Mouse (Mus musculus): ENCODE data around the gene T. TPM values are rescaled to one million over a fixed set of nuclear protein-coding genes. Genes with fewer than 3 reads are reported as not detected.
A peak's percentile ranks its signal among the peaks of the same experiment; 100 is the strongest.

T gene
- polyA plus RNA-seq, 1 experiment, result 0.09 TPM

GRCm38 (mm10) chr17:8456856-8457460 lies 22.7 kb downstream of the T start:
- TF ChIP-seq POLR2A (IDR thresholded peaks at IDR 0.05; ENCODE audit: control insufficient read depth, low read depth, low read length), result no peak
- no peak for TF ChIP-seq CTCF (IDR thresholded peaks at IDR 0.05; ENCODE audit: control insufficient read depth, insufficient read depth, insufficient replicate concordance, low read depth, low read length)
- Histone ChIP-seq H3K27ac (ENCODE audit: control insufficient read depth, insufficient read depth, low read depth, low read length) (no peak overlapping the region), H3K4me3 (ENCODE audit: control insufficient read depth, low read depth, low read length) (no peak overlapping the region), H3K36me3 (ENCODE audit: control insufficient read depth, insufficient read depth, low read length) (no peaks in the 10 kb centered on the region), H3K27me3 (ENCODE audit: control insufficient read depth, insufficient read depth, low read length) (no peaks in the 10 kb centered on the region), H3K4me1 (ENCODE audit: control insufficient read depth, insufficient read depth, low read length) (no peaks in the 10 kb centered on the region)

GRCm38 (mm10) chr17:8461568-8461967 lies 27.3 kb downstream of the T start:
- no peaks in the 10 kb centered on the region for H3K4me1 ChIP-seq (ENCODE audit: control insufficient read depth, insufficient read depth, low read length)
- no peaks in the 10 kb centered on the region for H3K27me3 ChIP-seq (ENCODE audit: control insufficient read depth, insufficient read depth, low read length)
- H3K27ac ChIP-seq (ENCODE audit: control insufficient read depth, insufficient read depth, low read depth, low read length), result no peak overlapping the region
- no peaks in the 10 kb centered on the region for H3K36me3 ChIP-seq (ENCODE audit: control insufficient read depth, insufficient read depth, low read length)
- TF ChIP-seq CTCF (IDR thresholded peaks at IDR 0.05; ENCODE audit: control insufficient read depth, insufficient read depth, insufficient replicate concordance, low read depth, low read length) (peak; percentile 63; the same call in 1 of the 2 replicates), POLR2A (IDR thresholded peaks at IDR 0.05; ENCODE audit: control insufficient read depth, low read depth, low read length) (no peak)
- H3K4me3 ChIP-seq (ENCODE audit: control insufficient read depth, low read depth, low read length), result no peak overlapping the region

- Histone ChIP-seq H3K36me3 (ENCODE audit: control insufficient read depth, insufficient read depth, low read length) (no peaks in the 10 kb centered on the region), H3K4me1 (ENCODE audit: control insufficient read depth, insufficient read depth, low read length) (peaks cover 3% of the 10 kb centered on the region; the same call in 1 of the 2 replicates), H3K27ac (ENCODE audit: control insufficient read depth, insufficient read depth, low read depth, low read length) (no peak overlapping the region), H3K4me3 (ENCODE audit: control insufficient read depth, low read depth, low read length) (no peak overlapping the region), H3K27me3 (ENCODE audit: control insufficient read depth, insufficient read depth, low read length) (no peaks in the 10 kb centered on the region)
- TF ChIP-seq POLR2A (IDR thresholded peaks at IDR 0.05; ENCODE audit: control insufficient read depth, low read depth, low read length) (no peak), CTCF (IDR thresholded peaks at IDR 0.05; ENCODE audit: control insufficient read depth, insufficient read depth, insufficient replicate concordance, low read depth, low read length) (peak; percentile 81; the same call in 1 of the 2 replicates)
These were observed 29.4 kb downstream of the T start for GRCm38 (mm10) chr17:8463482-8464128.

DNA sequence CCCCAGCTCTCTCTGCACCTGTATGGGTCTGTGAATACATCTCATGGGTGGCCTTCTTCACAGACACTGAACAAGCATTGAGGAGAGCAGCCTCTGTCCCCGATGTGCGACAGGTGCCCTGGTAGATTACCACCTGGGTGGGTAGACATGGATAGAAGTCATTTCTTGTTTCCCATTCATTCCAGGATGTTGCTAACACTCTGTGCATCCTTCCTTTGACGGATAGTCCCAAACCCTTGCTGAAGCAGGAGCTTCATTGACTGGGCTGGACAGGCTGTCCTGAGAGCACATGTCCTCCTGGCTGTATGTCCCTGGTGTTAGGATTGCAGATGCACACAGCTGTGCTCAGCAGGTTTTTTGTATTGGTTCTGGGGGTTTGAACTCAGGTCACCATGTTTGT lies 33.5 kb downstream of the T start:
- H3K27me3 ChIP-seq (ENCODE audit: control insufficient read depth, insufficient read depth, low read length), result no peaks in the 10 kb centered on the region
- peaks cover 3% of the 10 kb centered on the region; the same call in 1 of the 2 replicates for H3K4me1 ChIP-seq (ENCODE audit: control insufficient read depth, insufficient read depth, low read length)
- H3K36me3 ChIP-seq (ENCODE audit: control insufficient read depth, insufficient read depth, low read length), result no peaks in the 10 kb centered on the region
- TF ChIP-seq POLR2A (IDR thresholded peaks at IDR 0.05; ENCODE audit: control insufficient read depth, low read depth, low read length), result no peak
- TF ChIP-seq CTCF (IDR thresholded peaks at IDR 0.05; ENCODE audit: control insufficient read depth, insufficient read depth, insufficient replicate concordance, low read depth, low read length), result no peak
- no peak overlapping the region for H3K4me3 ChIP-seq (ENCODE audit: control insufficient read depth, low read depth, low read length)
- no peak overlapping the region for H3K27ac ChIP-seq (ENCODE audit: control insufficient read depth, insufficient read depth, low read depth, low read length)

DNA sequence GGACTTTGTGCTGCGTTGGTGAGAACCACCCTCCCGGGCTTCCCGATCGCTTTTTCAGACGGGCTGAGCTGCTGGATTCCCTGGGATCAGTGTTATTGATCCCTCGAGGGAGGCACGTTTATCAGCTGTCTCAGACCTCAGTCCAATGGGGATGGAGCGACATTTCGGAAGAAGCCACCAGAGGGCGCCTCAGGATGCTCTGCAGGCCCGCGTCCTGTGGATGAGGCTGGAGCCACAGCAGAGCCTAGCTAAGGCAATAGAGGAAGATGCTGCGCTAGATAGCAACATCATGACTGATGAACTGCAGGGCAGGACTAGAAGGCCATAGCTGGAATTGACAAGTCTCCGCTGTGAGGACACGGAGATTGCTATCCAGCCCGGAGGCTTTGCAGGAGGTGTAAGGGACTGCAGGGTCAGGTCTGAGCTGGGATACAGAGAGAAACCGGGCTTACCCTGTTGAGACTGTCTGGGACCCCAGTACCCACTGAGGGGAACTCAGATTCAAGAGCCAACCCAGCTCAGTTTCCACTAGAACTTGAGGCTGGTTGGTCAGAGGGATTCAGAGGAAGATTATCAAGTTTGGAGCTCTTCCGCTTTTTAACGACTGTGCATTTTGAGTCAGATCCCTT lies 34.6 kb downstream of the T start:
- no peak overlapping the region for H3K27ac ChIP-seq (ENCODE audit: control insufficient read depth, insufficient read depth, low read depth, low read length)
- H3K4me1 ChIP-seq (ENCODE audit: control insufficient read depth, insufficient read depth, low read length), result peaks cover 3% of the 10 kb centered on the region; the same call in 1 of the 2 replicates
- no peaks in the 10 kb centered on the region for H3K27me3 ChIP-seq (ENCODE audit: control insufficient read depth, insufficient read depth, low read length)
- no peaks in the 10 kb centered on the region for H3K36me3 ChIP-seq (ENCODE audit: control insufficient read depth, insufficient read depth, low read length)
- TF ChIP-seq POLR2A (IDR thresholded peaks at IDR 0.05; ENCODE audit: control insufficient read depth, low read depth, low read length) (no peak), CTCF (IDR thresholded peaks at IDR 0.05; ENCODE audit: control insufficient read depth, insufficient read depth, insufficient replicate concordance, low read depth, low read length) (peak; percentile 77; the same call in 1 of the 2 replicates)
- H3K4me3 ChIP-seq (ENCODE audit: control insufficient read depth, low read depth, low read length), result peak overlapping the region; percentile 83

GRCm38 (mm10) chr17:8478554-8478953 lies 44.3 kb downstream of the T start:
- no peaks in the 10 kb centered on the region for H3K27me3 ChIP-seq (ENCODE audit: control insufficient read depth, insufficient read depth, low read length)
- H3K4me3 ChIP-seq (ENCODE audit: control insufficient read depth, low read depth, low read length), result no peak overlapping the region
- TF ChIP-seq POLR2A (IDR thresholded peaks at IDR 0.05; ENCODE audit: control insufficient read depth, low read depth, low read length) (no peak), CTCF (IDR thresholded peaks at IDR 0.05; ENCODE audit: control insufficient read depth, insufficient read depth, insufficient replicate concordance, low read depth, low read length) (no peak)
- H3K4me1 ChIP-seq (ENCODE audit: control insufficient read depth, insufficient read depth, low read length), result no peaks in the 10 kb centered on the region
- H3K36me3 ChIP-seq (ENCODE audit: control insufficient read depth, insufficient read depth, low read length), result no peaks in the 10 kb centered on the region
- no peak overlapping the region for H3K27ac ChIP-seq (ENCODE audit: control insufficient read depth, insufficient read depth, low read depth, low read length)

DNA sequence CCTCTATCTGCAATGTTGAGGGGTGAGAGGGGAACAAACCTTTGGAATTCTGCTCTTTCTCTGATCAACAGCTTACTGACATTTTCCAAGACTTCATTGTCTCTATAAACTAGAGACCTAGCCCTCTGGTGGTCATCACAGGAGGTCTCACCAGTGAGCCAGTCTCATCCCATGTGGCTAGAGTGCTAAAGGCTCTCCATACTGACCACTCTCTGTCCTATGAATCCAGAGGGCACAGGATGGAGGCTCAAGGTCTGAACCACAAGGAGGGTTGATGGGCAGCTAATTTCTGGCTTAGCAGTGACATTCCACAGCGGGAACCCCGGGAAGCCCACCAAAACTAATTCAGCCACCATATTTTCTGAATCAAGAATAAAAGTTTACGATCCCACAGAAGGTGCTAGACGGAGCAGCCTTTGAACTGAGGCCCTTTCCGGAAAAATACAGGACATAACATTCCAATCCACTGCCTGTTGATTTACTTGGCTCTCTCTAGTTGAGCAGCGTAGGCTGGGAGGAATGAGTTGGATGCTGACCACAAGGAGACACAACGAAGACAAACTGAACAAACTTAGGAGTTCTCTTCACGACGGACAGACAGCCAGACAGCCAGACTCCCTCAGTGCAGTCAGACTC lies 45.4 kb downstream of the T start:
- Histone ChIP-seq H3K4me1 (ENCODE audit: control insufficient read depth, insufficient read depth, low read length) (no peaks in the 10 kb centered on the region), H3K4me3 (ENCODE audit: control insufficient read depth, low read depth, low read length) (no peak overlapping the region), H3K27me3 (ENCODE audit: control insufficient read depth, insufficient read depth, low read length) (no peaks in the 10 kb centered on the region), H3K27ac (ENCODE audit: control insufficient read depth, insufficient read depth, low read depth, low read length) (no peak overlapping the region), H3K36me3 (ENCODE audit: control insufficient read depth, insufficient read depth, low read length) (no peaks in the 10 kb centered on the region)
- TF ChIP-seq POLR2A (IDR thresholded peaks at IDR 0.05; ENCODE audit: control insufficient read depth, low read depth, low read length), result no peak
- TF ChIP-seq CTCF (IDR thresholded peaks at IDR 0.05; ENCODE audit: control insufficient read depth, insufficient read depth, insufficient replicate concordance, low read depth, low read length), result no peak
